Mouse (Mus musculus): ENCODE data around the gene Lypd9. TPM values are rescaled to one million over a fixed set of nuclear protein-coding genes. Genes with fewer than 3 reads are reported as not detected.

The Lypd9 gene
- polyA plus RNA-seq, 1 experiment from 2014 or later, result not detected

GRCm38 (mm10) chr11:58437866-58438265, 14.9 kb downstream of the Lypd9 start:
- Histone ChIP-seq H3K4me2 (replicated peaks; ENCODE audit: low read depth) (no peak overlapping the region), H3K4me3 (ENCODE audit: low read depth, low read length) (no peak overlapping the region), H3K4me1 (replicated peaks; ENCODE audit: control insufficient read depth, insufficient read depth, low read length) (no peaks in the 10 kb centered on the region), H3K27ac (ENCODE audit: low read depth, low read length) (no peak overlapping the region), H3K27me3 (replicated peaks; ENCODE audit: control insufficient read depth, insufficient read depth, low read length) (peaks cover 31% of the 10 kb centered on the region), H3K36me3 (ENCODE audit: control insufficient read depth, insufficient read depth) (no peaks in the 10 kb centered on the region), H3K9me3 (ENCODE audit: control insufficient read depth) (no peaks in the 10 kb centered on the region), H3K9ac (ENCODE audit: low read depth, low read length) (no peak overlapping the region)
- WGBS, result 14% methylated on average over 5 of the region's 5 CpGs
- TF ChIP-seq CTCF (IDR thresholded peaks at IDR 0.05; ENCODE audit: low read depth), result no peak
- no peak for ATAC-seq

GRCm38 (mm10) chr11:58432259-58432658, 20.5 kb downstream of the Lypd9 start, which contains the start of gene Gm12253:
TSS of gene Gm12253 (plus strand) at chr11:58432559.
- no peak within 1 kb of the TSS for H3K4me3 ChIP-seq (ENCODE audit: low read depth, low read length)
- no peak within 1 kb of the TSS for H3K27ac ChIP-seq (ENCODE audit: low read depth, low read length)
- no peaks in the 10 kb centered on the region for H3K36me3 ChIP-seq (ENCODE audit: control insufficient read depth, insufficient read depth)
- no peak for ATAC-seq
- WGBS, result 79% methylated on average over 3 of the region's 3 CpGs
- no peaks in the 10 kb centered on the region for H3K9me3 ChIP-seq (ENCODE audit: control insufficient read depth)
- H3K9ac ChIP-seq (ENCODE audit: low read depth, low read length), result no peak within 1 kb of the TSS
- no peaks in the 10 kb centered on the region for H3K4me1 ChIP-seq (replicated peaks; ENCODE audit: control insufficient read depth, insufficient read depth, low read length)
- peaks cover 48% of the 10 kb centered on the region for H3K27me3 ChIP-seq (replicated peaks; ENCODE audit: control insufficient read depth, insufficient read depth, low read length)
- TF ChIP-seq CTCF (IDR thresholded peaks at IDR 0.05; ENCODE audit: low read depth), result no peak
- H3K4me2 ChIP-seq (replicated peaks; ENCODE audit: low read depth), result no peak within 1 kb of the TSS

- H3K4me3 ChIP-seq (ENCODE audit: low read depth, low read length), result no peak within 1 kb of the TSS
- H3K36me3 ChIP-seq (ENCODE audit: control insufficient read depth, insufficient read depth), result no peaks in the 10 kb centered on the region
- H3K9ac ChIP-seq (ENCODE audit: low read depth, low read length), result no peak within 1 kb of the TSS
- H3K4me2 ChIP-seq (replicated peaks; ENCODE audit: low read depth), result no peak within 1 kb of the TSS
- 24% methylated on average over 1 of the region's 1 CpGs for WGBS
- H3K4me1 ChIP-seq (replicated peaks; ENCODE audit: control insufficient read depth, insufficient read depth, low read length), result no peaks in the 10 kb centered on the region
- no peaks in the 10 kb centered on the region for H3K9me3 ChIP-seq (ENCODE audit: control insufficient read depth)
- H3K27ac ChIP-seq (ENCODE audit: low read depth, low read length), result no peak within 1 kb of the TSS
- peak; percentile 81 for ATAC-seq
- peaks cover 81% of the 10 kb centered on the region for H3K27me3 ChIP-seq (replicated peaks; ENCODE audit: control insufficient read depth, insufficient read depth, low read length)
- TF ChIP-seq CTCF (IDR thresholded peaks at IDR 0.05; ENCODE audit: low read depth), result no peak
Observed at GRCm38 (mm10) chr11:58420815-58421214, 31.9 kb downstream of the Lypd9 start, which contains the start of gene 1810065E05Rik. TSS of gene 1810065E05Rik (plus strand) at chr11:58421111.

DNA sequence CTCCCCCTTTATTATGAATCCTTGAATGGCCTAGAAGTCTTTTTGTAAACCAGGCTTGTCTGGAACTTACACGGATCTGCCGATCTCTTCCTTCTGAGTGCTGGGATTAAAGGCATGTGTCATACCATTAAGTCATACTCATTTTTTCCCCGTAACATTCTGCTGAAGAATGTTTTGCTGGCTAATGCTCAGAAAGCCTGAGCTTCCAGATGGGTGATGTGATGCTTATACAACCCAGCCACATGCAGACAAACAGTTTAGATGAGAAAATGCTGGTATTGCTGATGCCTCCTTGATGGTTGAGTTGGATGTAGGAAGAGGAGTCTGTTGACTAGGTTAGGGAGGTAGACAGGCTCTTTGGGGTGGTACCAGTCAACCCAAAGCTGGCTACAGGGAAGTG, 34.4 kb downstream of the Lypd9 start:
- H3K4me1 ChIP-seq (replicated peaks; ENCODE audit: control insufficient read depth, insufficient read depth, low read length), result no peaks in the 10 kb centered on the region
- no peak for TF ChIP-seq CTCF (IDR thresholded peaks at IDR 0.05; ENCODE audit: low read depth)
- no peak overlapping the region for H3K4me2 ChIP-seq (replicated peaks; ENCODE audit: low read depth)
- no peak overlapping the region for H3K27ac ChIP-seq (ENCODE audit: low read depth, low read length)
- H3K9me3 ChIP-seq (ENCODE audit: control insufficient read depth), result no peaks in the 10 kb centered on the region; the same call in 1 of the 2 replicates
- ATAC-seq, result no peak
- no peaks in the 10 kb centered on the region for H3K36me3 ChIP-seq (ENCODE audit: control insufficient read depth, insufficient read depth)
- WGBS, result 60% methylated on average over 3 of the region's 3 CpGs
- H3K27me3 ChIP-seq (replicated peaks; ENCODE audit: control insufficient read depth, insufficient read depth, low read length), result peaks cover 69% of the 10 kb centered on the region
- no peak overlapping the region for H3K4me3 ChIP-seq (ENCODE audit: low read depth, low read length)
- H3K9ac ChIP-seq (ENCODE audit: low read depth, low read length), result no peak overlapping the region

DNA sequence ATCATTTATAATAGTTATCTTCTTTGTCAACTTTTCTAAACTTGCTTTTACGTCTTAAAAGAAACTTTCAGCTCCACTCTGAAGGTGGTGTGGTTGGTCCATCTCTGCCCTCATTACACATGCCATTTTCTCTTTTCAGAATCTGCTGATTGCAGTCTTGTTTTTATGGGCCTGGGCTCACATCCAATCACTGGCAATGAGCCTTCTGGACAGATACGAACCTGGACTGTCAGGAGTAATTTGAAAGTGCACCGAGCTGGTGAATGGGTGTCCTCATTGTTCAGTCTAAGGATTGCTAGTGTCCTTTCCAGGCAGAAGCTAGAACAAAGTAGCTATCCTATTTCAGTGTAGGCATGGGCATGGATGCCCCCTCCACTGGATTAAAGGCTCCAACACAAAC, 44.7 kb downstream of the Lypd9 start:
- no peak overlapping the region for H3K27ac ChIP-seq (ENCODE audit: low read depth, low read length)
- ATAC-seq, result no peak
- WGBS, result 58% methylated on average over 3 of the region's 3 CpGs

GRCm38 (mm10) chr11:58400655-58401054, 52.1 kb downstream of the Lypd9 start:
- no peak for ATAC-seq
- Histone ChIP-seq H3K27ac (ENCODE audit: low read depth, low read length) (no peak overlapping the region), H3K4me2 (replicated peaks; ENCODE audit: low read depth) (no peak overlapping the region), H3K4me1 (replicated peaks; ENCODE audit: control insufficient read depth, insufficient read depth, low read length) (no peaks in the 10 kb centered on the region), H3K4me3 (ENCODE audit: low read depth, low read length) (no peak overlapping the region), H3K9me3 (ENCODE audit: control insufficient read depth) (no peaks in the 10 kb centered on the region), H3K27me3 (replicated peaks; ENCODE audit: control insufficient read depth, insufficient read depth, low read length) (peaks cover 33% of the 10 kb centered on the region; the same call in 1 of the 2 replicates), H3K9ac (ENCODE audit: low read depth, low read length) (no peak overlapping the region), H3K36me3 (ENCODE audit: control insufficient read depth, insufficient read depth) (no peaks in the 10 kb centered on the region)
- WGBS, result 74% methylated on average over 5 of the region's 5 CpGs
- TF ChIP-seq CTCF (IDR thresholded peaks at IDR 0.05; ENCODE audit: low read depth), result no peak

More for the DNA sequence above, 44.7 kb downstream of the Lypd9 start:
- no peak overlapping the region for H3K9ac ChIP-seq (ENCODE audit: low read depth, low read length)
- H3K9me3 ChIP-seq (ENCODE audit: control insufficient read depth), result no peaks in the 10 kb centered on the region; the same call in 1 of the 2 replicates
- no peak overlapping the region for H3K4me2 ChIP-seq (replicated peaks; ENCODE audit: low read depth)
- no peak for TF ChIP-seq CTCF (IDR thresholded peaks at IDR 0.05; ENCODE audit: low read depth)
- H3K4me3 ChIP-seq (ENCODE audit: low read depth, low read length), result no peak overlapping the region
- no peaks in the 10 kb centered on the region for H3K4me1 ChIP-seq (replicated peaks; ENCODE audit: control insufficient read depth, insufficient read depth, low read length)
- H3K27me3 ChIP-seq (replicated peaks; ENCODE audit: control insufficient read depth, insufficient read depth, low read length), result peaks cover 40% of the 10 kb centered on the region
- no peaks in the 10 kb centered on the region for H3K36me3 ChIP-seq (ENCODE audit: control insufficient read depth, insufficient read depth)

Measured in intestine, postnatal 0 days (tissue).